Mouse (Mus musculus) midbrain, embryonic 12.5 days (tissue): ENCODE data around the gene Hist1h4h. TPM values are rescaled to one million over a fixed set of nuclear protein-coding genes. Genes with fewer than 3 reads are reported as not detected.
"Not testable (repeated sequence)": the region's sequence is repeated elsewhere in the genome, so short reads cannot be mapped to it uniquely, and the experiment has no call there.

Experiments
- ATAC-seq: fragments of 200-750 bp; cut with Nextera tagmentation; 2 replicates; pipeline ENCODE4 v1.8.0; 2017; ENCODE audit warnings: low read depth, moderate TSS enrichment, moderate library complexity; ENCODE audit not compliant: low FRiP score
- H3K27ac ChIP-seq: fragments of 300-500 bp; sonication (generic); replicated peaks from 2 replicates; pipeline ENCODE4 v1.5.1; 2016; ENCODE audit warnings: mild to moderate bottlenecking
- H3K27me3 ChIP-seq: fragments of 300-500 bp; sonication (generic); 2 replicates; pipeline ENCODE4 v1.6.1; 2016; ENCODE audit warnings: mild to moderate bottlenecking
- H3K36me3 ChIP-seq: fragments of 300-500 bp; sonication (generic); 2 replicates; pipeline ENCODE4 v1.6.1; 2016
- H3K4me1 ChIP-seq: fragments of 300-500 bp; sonication (generic); 2 replicates; pipeline ENCODE4 v1.6.1; 2016
- H3K4me2 ChIP-seq: fragments of 300-500 bp; sonication (generic); replicated peaks from 2 replicates; pipeline ENCODE4 v1.6.1; 2016; ENCODE audit warnings: mild to moderate bottlenecking, moderate library complexity
- H3K4me3 ChIP-seq: fragments of 300-500 bp; sonication (generic); 2 replicates; pipeline ENCODE4 v1.5.1; 2016; ENCODE audit warnings: mild to moderate bottlenecking
- H3K9ac ChIP-seq: fragments of 300-500 bp; sonication (generic); replicated peaks from 2 replicates; pipeline ENCODE4 v1.6.1; 2016; ENCODE audit warnings: mild to moderate bottlenecking, moderate library complexity
- H3K9me3 ChIP-seq: fragments of 300-500 bp; sonication (generic); 2 replicates; pipeline ENCODE4 v1.6.1; 2016; ENCODE audit warnings: mild to moderate bottlenecking
- WGBS: fragments of 180-500 bp; shearing (Covaris S2); methylation state at CpG from one replicate; pipeline ENCODE4 v1.1.7; 2016; 5-methylcytosine and 5-hydroxymethylcytosine counted together
- microRNA-seq: library from miRNA; unstranded; fragments of <30 nt; microRNA quantifications from one replicate; pipeline ENCODE4, GENCODE M21; 2017
- polyA plus RNA-seq: library from polyadenylated mRNA; unstranded; fragments of >200 nt; fragmentation: Nextera tagmentation; extraction: Ambion mirVana; gene quantifications from 2 replicates; pipeline ENCODE4 v1.2.1, GENCODE M21; 2016

Gene Hist1h4h
- polyA plus RNA-seq, 1 experiment from 2014 or later: 4.4 TPM

DNA sequence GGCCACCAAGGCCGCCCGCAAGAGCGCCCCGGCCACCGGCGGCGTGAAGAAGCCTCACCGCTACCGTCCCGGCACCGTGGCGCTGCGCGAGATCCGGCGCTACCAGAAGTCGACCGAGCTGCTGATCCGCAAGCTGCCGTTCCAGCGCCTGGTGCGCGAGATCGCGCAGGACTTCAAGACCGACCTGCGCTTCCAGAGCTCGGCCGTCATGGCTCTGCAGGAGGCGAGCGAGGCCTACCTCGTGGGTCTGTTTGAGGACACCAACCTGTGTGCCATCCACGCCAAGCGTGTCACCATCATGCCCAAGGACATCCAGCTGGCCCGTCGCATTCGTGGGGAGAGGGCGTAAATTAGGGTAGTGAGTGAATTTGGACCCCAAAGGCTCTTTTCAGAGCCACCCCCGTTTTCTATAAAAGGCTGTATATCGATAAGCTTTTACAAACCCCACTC lies 45.0 kb downstream of the Hist1h4h start:
- not testable (repeated sequence) for ATAC-seq, H3K27me3 ChIP-seq, H3K36me3 ChIP-seq, H3K9me3 ChIP-seq
- under 1% methylated on average over 9 of the region's 40 CpGs for WGBS
- Histone ChIP-seq H3K4me1 (peaks cover 29% of the 10 kb centered on the region), H3K4me3 (peak overlapping the region; percentile 47), H3K9ac (peak overlapping the region; percentile 75), H3K4me2 (peak overlapping the region; percentile 66), H3K27ac (peak overlapping the region; percentile 80)

GRCm38 (mm10) chr13:23576351-23576881 lies 45.6 kb downstream of the Hist1h4h start:
- Histone ChIP-seq H3K4me3 (peak overlapping the region; percentile 47), H3K9ac (peak overlapping the region; percentile 75)
- WGBS: 2% methylated on average over 7 of the region's 7 CpGs

DNA sequence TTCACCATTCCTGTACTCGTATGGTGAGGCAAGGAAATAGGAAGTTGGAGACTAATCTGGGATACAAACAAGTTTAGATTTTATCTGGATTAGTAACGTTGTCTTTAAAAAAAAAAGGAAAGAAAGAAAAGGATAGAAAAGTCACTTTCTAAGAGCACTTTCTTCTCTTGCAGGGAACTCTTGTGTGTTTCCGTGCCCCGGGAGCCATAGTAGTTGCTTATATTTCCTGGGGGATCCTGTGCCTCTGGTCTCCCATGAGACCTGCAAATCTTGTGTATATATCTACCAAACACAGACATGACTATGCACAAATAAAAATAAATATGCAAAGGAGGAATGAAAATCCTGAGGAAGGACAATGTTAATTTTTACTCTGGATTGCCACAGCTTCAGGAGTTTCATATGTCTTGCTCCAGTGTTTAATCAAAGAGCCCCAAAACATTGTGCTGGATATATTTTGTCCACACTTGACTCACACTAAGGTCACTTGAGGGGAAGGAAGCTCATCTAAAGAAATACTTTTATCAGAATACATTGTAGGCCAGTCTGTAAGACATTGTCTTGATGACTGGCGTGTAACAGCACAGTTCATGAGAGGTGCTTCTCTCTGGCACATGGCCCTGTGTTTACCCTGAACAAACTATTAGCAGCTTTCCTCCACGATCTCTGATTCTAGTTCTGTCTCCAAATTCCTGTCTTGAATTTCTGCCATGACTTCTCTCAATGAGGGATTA lies 46.2 kb downstream of the Hist1h4h start:
- peak overlapping the region; percentile 80 for H3K27ac ChIP-seq
- peak overlapping the region; percentile 75 for H3K9ac ChIP-seq
- no peaks in the 10 kb centered on the region for H3K36me3 ChIP-seq
- H3K4me3 ChIP-seq: peak overlapping the region; percentile 47
- 51% methylated on average over 6 of the region's 6 CpGs for WGBS
- H3K4me2 ChIP-seq: peak overlapping the region; percentile 66
- H3K9me3 ChIP-seq: no peaks in the 10 kb centered on the region
- no peaks in the 10 kb centered on the region for H3K27me3 ChIP-seq
- ATAC-seq: no peak
- H3K4me1 ChIP-seq: peaks cover 30% of the 10 kb centered on the region

More at GRCm38 (mm10) chr13:23576351-23576881, 45.6 kb downstream of the Hist1h4h start:
- no peaks in the 10 kb centered on the region for H3K36me3 ChIP-seq
- no peaks in the 10 kb centered on the region for H3K9me3 ChIP-seq
- no peaks in the 10 kb centered on the region for H3K27me3 ChIP-seq
- no peak for ATAC-seq
- H3K4me1 ChIP-seq: peaks cover 29% of the 10 kb centered on the region
- peak overlapping the region; percentile 66 for H3K4me2 ChIP-seq
- H3K27ac ChIP-seq: peak overlapping the region; percentile 80

GRCm38 (mm10) chr13:23577835-23578234 lies 47.0 kb downstream of the Hist1h4h start:
- peaks cover 32% of the 10 kb centered on the region for H3K4me1 ChIP-seq
- H3K9ac ChIP-seq: no peak overlapping the region
- H3K36me3 ChIP-seq: no peaks in the 10 kb centered on the region
- H3K27ac ChIP-seq: no peak overlapping the region
- H3K27me3 ChIP-seq: no peaks in the 10 kb centered on the region
- no peak overlapping the region for H3K4me3 ChIP-seq
- no peak for ATAC-seq
- no peak overlapping the region for H3K4me2 ChIP-seq
- H3K9me3 ChIP-seq: no peaks in the 10 kb centered on the region
- 90% methylated on average over 1 of the region's 1 CpGs for WGBS

Small RNA genes lying within 50 kb of the gene (microRNA-seq; reads per million reads assigned to microRNA genes)
- gene Gm44297 (not detected), gene Gm44359 (not detected), gene Gm44394 (not detected), gene n-TStga1 (not detected)

Other genes with a start within 250 kb of the Hist1h4h start
- 66.1 and 66.9 TPM in 2 replicates for gene Zfp322a, start 161.8 kb upstream of the Hist1h4h start, polyA plus RNA-seq
- 10.1 and 12.3 TPM in 2 replicates for gene Abt1, start 107.2 kb upstream of the Hist1h4h start, polyA plus RNA-seq
- not detected in 2 replicates for gene Btn1a1, start 65.1 kb upstream of the Hist1h4h start, polyA plus RNA-seq
- gene Btn2a2, start 42.2 kb upstream of the Hist1h4h start, polyA plus RNA-seq: 0.10 and 0.17 TPM in 2 replicates
- 7.9 and 8.4 TPM in 2 replicates for gene Hist1h2af, start 2.9 kb downstream of the Hist1h4h start, polyA plus RNA-seq
- 4.8 and 6.9 TPM in 2 replicates for gene Hist1h3g, start 4.4 kb downstream of the Hist1h4h start, polyA plus RNA-seq
- 0.56 and 0.64 TPM in 2 replicates for gene Hist1h2bh, start 12.3 kb downstream of the Hist1h4h start, polyA plus RNA-seq
- 1.0 and 1.3 TPM in 2 replicates for gene Hist1h3f, start 13.0 kb downstream of the Hist1h4h start, polyA plus RNA-seq
- gene Hist1h4f, start 20.6 kb downstream of the Hist1h4h start, polyA plus RNA-seq: 0.85 and 1.7 TPM in 2 replicates
- gene Hist1h1d, start 22.2 kb downstream of the Hist1h4h start, polyA plus RNA-seq: 0.37 and 0.45 TPM in 2 replicates
- gene Hist1h3e, start 31.3 kb downstream of the Hist1h4h start, polyA plus RNA-seq: 6.5 and 7.0 TPM in 2 replicates
- 95.2 and 113 TPM in 2 replicates for gene Hist1h2ae, start 40.2 kb downstream of the Hist1h4h start, polyA plus RNA-seq
- 13.0 and 13.8 TPM in 2 replicates for gene Hist1h2bg, start 40.3 kb downstream of the Hist1h4h start, polyA plus RNA-seq
- gene Hist1h2bf, start 43.1 kb downstream of the Hist1h4h start, polyA plus RNA-seq: 4.5 and 5.1 TPM in 2 replicates
- 1.8 and 2.5 TPM in 2 replicates for gene Hist1h2ad, start 43.3 kb downstream of the Hist1h4h start, polyA plus RNA-seq
- gene Hist1h3d, start 44.7 kb downstream of the Hist1h4h start, polyA plus RNA-seq: 4.6 and 5.4 TPM in 2 replicates
- 109 and 113 TPM in 2 replicates for gene Hist1h4d, start 50.5 kb downstream of the Hist1h4h start, polyA plus RNA-seq
- 2.5 and 2.9 TPM in 2 replicates for gene Hist1h2be, start 90.1 kb downstream of the Hist1h4h start, polyA plus RNA-seq
- 24.2 and 27.0 TPM in 2 replicates for gene Hist1h1e, start 91.5 kb downstream of the Hist1h4h start, polyA plus RNA-seq
- 1.1 TPM in 2 replicates for gene Hist1h2ac, start 152.9 kb downstream of the Hist1h4h start, polyA plus RNA-seq
- 28.7 and 29.9 TPM in 2 replicates for gene Hist1h2bc, start 153.1 kb downstream of the Hist1h4h start, polyA plus RNA-seq
- not detected in 2 replicates for gene Hist1h1t, start 164.8 kb downstream of the Hist1h4h start, polyA plus RNA-seq
- gene Hist1h4c, start 167.4 kb downstream of the Hist1h4h start, polyA plus RNA-seq: 5.8 and 6.8 TPM in 2 replicates
- 3.1 and 3.3 TPM in 2 replicates for gene Hfe, start 179.8 kb downstream of the Hist1h4h start, polyA plus RNA-seq
- gene Hist1h1c, start 207.8 kb downstream of the Hist1h4h start, polyA plus RNA-seq: 13.6 and 14.0 TPM in 2 replicates
- 7.9 and 9.3 TPM in 2 replicates for gene Hist1h3c, start 214.6 kb downstream of the Hist1h4h start, polyA plus RNA-seq
- 2.5 and 4.5 TPM in 2 replicates for gene Hist1h2bb, start 215.7 kb downstream of the Hist1h4h start, polyA plus RNA-seq
- gene Hist1h2ab, start 220.1 kb downstream of the Hist1h4h start, polyA plus RNA-seq: 53.0 and 53.2 TPM in 2 replicates
- gene Hist1h3b, start 221.2 kb downstream of the Hist1h4h start, polyA plus RNA-seq: 14.7 and 16.1 TPM in 2 replicates
- gene Hist1h4b, start 226.0 kb downstream of the Hist1h4h start, polyA plus RNA-seq: 5.0 and 8.0 TPM in 2 replicates
- 0.41 and 1.3 TPM in 2 replicates for gene Hist1h4a, start 230.2 kb downstream of the Hist1h4h start, polyA plus RNA-seq
- gene Hist1h3a, start 231.3 kb downstream of the Hist1h4h start, polyA plus RNA-seq: 4.6 and 5.1 TPM in 2 replicates
- 2.3 and 3.6 TPM in 2 replicates for gene Hist1h1a, start 232.6 kb downstream of the Hist1h4h start, polyA plus RNA-seq
- gene Trim38, start 238.9 kb downstream of the Hist1h4h start, polyA plus RNA-seq: not detected in 2 replicates